Mouse (Mus musculus): Measurements from ENCODE around the gene Apobec4.

- TF ChIP-seq CTCF (IDR thresholded peaks at IDR 0.05; ENCODE audit: borderline replicate concordance, insufficient read depth, low read length) (no peak), POLR2A (IDR thresholded peaks at IDR 0.05; ENCODE audit: low read depth, low read length) (no peak)
Measured at GRCm38 (mm10) chr1:152784620-152785019, 34.3 kb downstream of the Apobec4 start.
